9 mouse cellular contexts compared by ENCODE assay signal in genomic region chr17:90007438-90008109, GRCm38 (mm10).
DNase-seq lines count a peak whose midpoint lies in the region; ATAC-seq lines count a peak whose summit lies in the region.
"Had no signal": no experiment of that assay in that cellular context is flagged by ENCODE, and none has a peak within 500 bp of the region (broad histone marks: within the 10 kb centered on the region; RNA-seq: fewer than 3 reads in every experiment).

No protein-coding gene starts in this region.

- H3K36me3 ChIP-seq in forebrain, embryonic 12.5 days (replicated peaks) = no peaks in the 10 kb centered on the region
- no peaks in the 10 kb centered on the region for H3K36me3 ChIP-seq in forebrain, embryonic 10.5 days (replicated peaks)
- H3K36me3 ChIP-seq in hindbrain, embryonic 14.5 days (replicated peaks; ENCODE audit: control insufficient read depth, insufficient read depth) = no peaks in the 10 kb centered on the region
- H3K36me3 ChIP-seq: lung, embryonic 15.5 days had no signal

- no peak overlapping the region for H3K4me2 ChIP-seq in forebrain, embryonic 12.5 days
- H3K4me2 ChIP-seq in hindbrain, embryonic 14.5 days (replicated peaks) = no peak overlapping the region
- H3K4me2 ChIP-seq: lung, embryonic 15.5 days had no signal

- no peak overlapping the region for H3K27ac ChIP-seq in forebrain, embryonic 12.5 days
- no peak overlapping the region for H3K27ac ChIP-seq in forebrain, embryonic 10.5 days
- H3K27ac ChIP-seq in hindbrain, embryonic 14.5 days = no peak overlapping the region
- H3K27ac ChIP-seq: lung, embryonic 15.5 days had no signal

- H3K4me1 ChIP-seq in forebrain, embryonic 12.5 days = no peaks in the 10 kb centered on the region
- no peaks in the 10 kb centered on the region for H3K4me1 ChIP-seq in forebrain, embryonic 10.5 days
- H3K4me1 ChIP-seq in hindbrain, embryonic 14.5 days (replicated peaks; ENCODE audit: control insufficient read depth, insufficient read depth, low read length) = no peaks in the 10 kb centered on the region
- H3K4me1 ChIP-seq: lung, embryonic 15.5 days had no signal

- 59% methylated on average over 5 of the region's 5 CpGs for WGBS in forebrain, embryonic 12.5 days
- 78% methylated on average over 5 of the region's 5 CpGs for WGBS in forebrain, embryonic 10.5 days
- 48% methylated on average over 5 of the region's 5 CpGs for WGBS in hindbrain, embryonic 14.5 days

- H3K4me3 ChIP-seq in forebrain, embryonic 12.5 days (replicated peaks) = no peak overlapping the region
- no peak overlapping the region for H3K4me3 ChIP-seq in forebrain, embryonic 10.5 days
- H3K4me3 ChIP-seq in hindbrain, embryonic 14.5 days (replicated peaks; ENCODE audit: low read length) = no peak overlapping the region
- H3K4me3 ChIP-seq: lung, embryonic 15.5 days had no signal

- no peak overlapping the region for H3K9ac ChIP-seq in forebrain, embryonic 12.5 days
- H3K9ac ChIP-seq in hindbrain, embryonic 14.5 days = no peak overlapping the region
- H3K9ac ChIP-seq: lung, embryonic 15.5 days had no signal

- H3K27me3 ChIP-seq in forebrain, embryonic 12.5 days = no peaks in the 10 kb centered on the region
- no peaks in the 10 kb centered on the region for H3K27me3 ChIP-seq in forebrain, embryonic 10.5 days (ENCODE audit: poor library complexity, severe bottlenecking)
- H3K27me3 ChIP-seq in hindbrain, embryonic 14.5 days (ENCODE audit: control insufficient read depth, insufficient read depth, low read length) = no peaks in the 10 kb centered on the region
- H3K27me3 ChIP-seq: lung, embryonic 15.5 days had no signal

- no peak for DNase-seq in forebrain, embryonic 10.5 days (ENCODE audit: extremely low spot score, low spot score)
- peak; percentile 9 for DNase-seq in urinary bladder, postnatal 14 days (ENCODE audit: low spot score)
- DNase-seq in urinary bladder, postnatal 4 days (ENCODE audit: low spot score in 2 of 2) = no peak
- DNase-seq in hindbrain, embryonic 14.5 days (ENCODE audit: low spot score) = peak; percentile 37
- peak; percentile 4 for DNase-seq in telencephalon, adult 2 months (ENCODE audit: low read depth, low spot score)
- no peak for DNase-seq in gastrocnemius, adult 8-10 months (ENCODE audit: low spot score in 2 of 2)

- H3K9me3 ChIP-seq in forebrain, embryonic 12.5 days = 0 out of 2 replicates have a peak, but pooled peaks cover 3% of the 10 kb centered on the region
- no peaks in the 10 kb centered on the region; the same call in 1 of the 2 replicates for H3K9me3 ChIP-seq in forebrain, embryonic 10.5 days
- peaks cover 8% of the 10 kb centered on the region; the same call in 1 of the 2 replicates for H3K9me3 ChIP-seq in hindbrain, embryonic 14.5 days (ENCODE audit: control insufficient read depth, low read length)
- H3K9me3 ChIP-seq: lung, embryonic 15.5 days had no signal

- peak; percentile 41; the same call in 1 of the 2 replicates for ATAC-seq in forebrain, embryonic 12.5 days (ENCODE audit: low FRiP score)
- ATAC-seq in hindbrain, embryonic 14.5 days (ENCODE audit: low FRiP score) = peak; percentile 80; the same call in 1 of the 2 replicates
- ATAC-seq in inflammation-experienced regulatory T-cells, adult 6 months = no peak

Comparison
In these comparisons a context has a peak if more than half of its experiments do, and no peak if none do; other contexts are left out.
1. DNase-seq: peak in urinary bladder, postnatal 14 days (single experiment), hindbrain, embryonic 14.5 days (single experiment) and telencephalon, adult 2 months (single experiment); none in forebrain, embryonic 10.5 days (single experiment), urinary bladder, postnatal 4 days (0 of 2) and gastrocnemius, adult 8-10 months (0 of 2).